ENCODE assay signal across 11 mouse cellular contexts in the genomic region with DNA sequence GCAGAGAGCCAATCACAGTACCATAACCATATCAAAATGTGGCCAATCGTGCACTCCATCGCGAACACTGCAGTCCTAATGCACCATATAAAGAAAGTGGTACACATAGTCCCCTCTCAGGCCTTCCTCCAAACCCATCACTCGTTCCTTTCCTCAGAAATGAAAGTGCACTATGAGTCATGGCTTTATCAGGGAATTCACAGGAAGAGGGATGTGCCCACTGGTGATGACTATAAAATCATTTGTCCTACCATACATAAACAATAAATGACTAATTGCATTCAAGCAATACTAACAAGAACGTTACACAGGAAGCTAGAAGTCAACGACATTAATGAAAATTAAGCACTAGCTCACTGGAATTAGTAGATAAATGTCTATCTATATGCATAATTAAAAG.
"Had no signal": no experiment of that assay in that cellular context is flagged by ENCODE, and none has a peak within 500 bp of the region (broad histone marks: within the 10 kb centered on the region; RNA-seq: fewer than 3 reads in every experiment).

No protein-coding gene starts in this region.

- DNase-seq: gastrocnemius, postnatal 14 days; gastrocnemius, postnatal 36 days; heart, adult 18-20 months; heart, postnatal 10 days; kidney, adult 11 months; kidney, adult 2 months; kidney, adult 9 months; kidney, postnatal 14 days; kidney, postnatal 36 days; liver; liver, embryonic 13.5 days had no signal
